Mouse (Mus musculus) stomach, embryonic 14.5 days (tissue): Measurements from ENCODE around the gene Dok5. TPM values are rescaled to one million over a fixed set of nuclear protein-coding genes. Genes with fewer than 3 reads are reported as not detected.

ENCODE experiments used
- ATAC-seq: fragments of 200-750 bp; cut with Nextera tagmentation; 2 replicates; pipeline ENCODE4 v1.8.0; 2017; ENCODE audit warnings: low read depth, moderate TSS enrichment; ENCODE audit not compliant: insufficient number of reproducible peaks, insufficient read depth, low FRiP score
- H3K27ac ChIP-seq: fragments of 300-500 bp; sonication (generic); 2 replicates; pipeline ENCODE4 v1.5.1; 2014; ENCODE audit warnings: mild to moderate bottlenecking, low read length, moderate library complexity, mixed read lengths
- H3K27me3 ChIP-seq: fragments of 300-500 bp; sonication (generic); 2 replicates; pipeline ENCODE4 v1.6.1; 2014; ENCODE audit warnings: low read length, control low read depth, mixed read lengths; ENCODE audit not compliant: control insufficient read depth, insufficient read depth
- H3K36me3 ChIP-seq: fragments of 300-500 bp; sonication (generic); 2 replicates; pipeline ENCODE4 v1.6.1; 2014; ENCODE audit warnings: mild to moderate bottlenecking, control low read depth, low read length, moderate library complexity, mixed read lengths; ENCODE audit not compliant: control insufficient read depth, insufficient read depth
- H3K4me1 ChIP-seq: fragments of 300-500 bp; sonication (generic); 2 replicates; pipeline ENCODE4 v1.6.1; 2014; ENCODE audit warnings: low read length, control low read depth, mixed read lengths; ENCODE audit not compliant: control insufficient read depth, insufficient read depth
- H3K4me2 ChIP-seq: fragments of 300-500 bp; sonication (generic); replicated peaks from 2 replicates; pipeline ENCODE4 v1.6.1; 2014; ENCODE audit warnings: low read depth, low read length, control low read depth
- H3K4me3 ChIP-seq: fragments of 300-500 bp; sonication (generic); 2 replicates; pipeline ENCODE4 v1.5.1; 2014; ENCODE audit warnings: low read depth, low read length, control low read depth
- H3K9ac ChIP-seq: fragments of 300-500 bp; sonication (generic); replicated peaks from 2 replicates; pipeline ENCODE4 v1.6.1; 2014; ENCODE audit warnings: low read depth, mild to moderate bottlenecking, control low read depth, low read length, moderate library complexity, mixed read lengths
- H3K9me3 ChIP-seq: fragments of 300-500 bp; sonication (generic); 2 replicates; pipeline ENCODE4 v1.6.1; 2016; ENCODE audit warnings: low read depth, low read length, control low read depth; ENCODE audit not compliant: control insufficient read depth
- WGBS: fragments of 180-500 bp; shearing (Covaris S2); extraction: QIAGEN DNeasy Blood & Tissue Kit; methylation state at CpG from one replicate; pipeline ENCODE4 v1.1.7; 2014; 5-methylcytosine and 5-hydroxymethylcytosine counted together
- polyA plus RNA-seq: library from polyadenylated mRNA; unstranded; fragments of >200 nt; fragmentation: Nextera tagmentation; extraction: Ambion mirVana; gene quantifications from 2 replicates; pipeline ENCODE4 v1.2.1, GENCODE M21; 2014

The Dok5 gene
- polyA plus RNA-seq, 1 experiment from 2014 or later, result 2.6 TPM

- Histone ChIP-seq H3K4me3 (no peak overlapping the region), H3K9ac (no peak overlapping the region), H3K27ac (no peak overlapping the region), H3K4me1 (peaks cover 3% of the 10 kb centered on the region; the same call in 1 of the 2 replicates), H3K4me2 (no peak overlapping the region), H3K27me3 (no peaks in the 10 kb centered on the region), H3K9me3 (no peaks in the 10 kb centered on the region), H3K36me3 (no peaks in the 10 kb centered on the region)
- 74% methylated on average over 13 of the region's 13 CpGs for WGBS
- ATAC-seq, result no peak
Observed at GRCm38 (mm10) chr2:170841441-170841965, 109.9 kb downstream of the Dok5 start.

GRCm38 (mm10) chr2:170845511-170845910 lies 113.9 kb downstream of the Dok5 start:
- ATAC-seq, result no peak
- Histone ChIP-seq H3K9ac (no peak overlapping the region), H3K9me3 (no peaks in the 10 kb centered on the region; the same call in 1 of the 2 replicates), H3K36me3 (no peaks in the 10 kb centered on the region), H3K4me1 (no peaks in the 10 kb centered on the region), H3K27ac (no peak overlapping the region), H3K4me3 (no peak overlapping the region), H3K4me2 (no peak overlapping the region), H3K27me3 (no peaks in the 10 kb centered on the region)
- 88% methylated on average over 10 of the region's 10 CpGs for WGBS

- H3K9me3 ChIP-seq, result no peaks in the 10 kb centered on the region; the same call in 1 of the 2 replicates
- ATAC-seq, result no peak
- H3K4me1 ChIP-seq, result no peaks in the 10 kb centered on the region
- no peaks in the 10 kb centered on the region for H3K36me3 ChIP-seq
- H3K27me3 ChIP-seq, result no peaks in the 10 kb centered on the region
- H3K4me3 ChIP-seq, result no peak overlapping the region
- no peak overlapping the region for H3K9ac ChIP-seq
- H3K27ac ChIP-seq, result no peak overlapping the region
- WGBS, result 95% methylated on average over 4 of the region's 4 CpGs
- no peak overlapping the region for H3K4me2 ChIP-seq
Observed at GRCm38 (mm10) chr2:170850058-170850457, 118.5 kb downstream of the Dok5 start.

- 0 out of 2 replicates have a peak, but pooled peaks cover 5% of the 10 kb centered on the region for H3K4me1 ChIP-seq
- H3K4me2 ChIP-seq, result no peak overlapping the region
- 82% methylated on average over 6 of the region's 6 CpGs for WGBS
- no peak overlapping the region for H3K27ac ChIP-seq
- no peaks in the 10 kb centered on the region for H3K27me3 ChIP-seq
- no peak overlapping the region for H3K9ac ChIP-seq
- H3K36me3 ChIP-seq, result no peaks in the 10 kb centered on the region
- no peaks in the 10 kb centered on the region; the same call in 1 of the 2 replicates for H3K9me3 ChIP-seq
- H3K4me3 ChIP-seq, result no peak overlapping the region
- ATAC-seq, result no peak
Observed at GRCm38 (mm10) chr2:170852337-170852736, 120.7 kb downstream of the Dok5 start.

DNA sequence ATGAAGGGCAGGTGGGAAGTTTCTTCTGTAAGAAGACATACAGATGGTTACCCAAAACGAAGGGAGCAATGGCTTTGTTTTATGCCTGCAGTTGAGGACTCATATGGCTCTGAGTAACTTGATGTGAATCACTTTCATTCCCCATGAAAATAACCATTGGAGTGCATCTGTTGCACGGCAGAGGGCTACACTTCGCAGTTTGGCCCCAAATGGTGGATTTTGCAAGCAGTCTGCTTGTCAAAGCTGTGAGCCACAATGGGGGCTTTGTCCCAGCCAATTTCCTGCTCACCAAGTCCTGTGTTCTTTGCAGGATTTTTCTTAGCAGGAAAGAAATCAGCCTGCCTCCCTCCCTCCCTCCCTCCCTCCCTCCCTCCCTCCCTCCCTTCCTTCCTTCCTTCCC lies 123.6 kb downstream of the Dok5 start:
- ATAC-seq, result no peak
- H3K4me2 ChIP-seq, result no peak overlapping the region
- H3K36me3 ChIP-seq, result no peaks in the 10 kb centered on the region
- no peaks in the 10 kb centered on the region for H3K27me3 ChIP-seq
- no peak overlapping the region for H3K27ac ChIP-seq
- 60% methylated on average over 3 of the region's 3 CpGs for WGBS
- H3K4me3 ChIP-seq, result no peak overlapping the region
- H3K4me1 ChIP-seq, result 0 out of 2 replicates have a peak, but pooled peaks cover 5% of the 10 kb centered on the region
- no peaks in the 10 kb centered on the region; the same call in 1 of the 2 replicates for H3K9me3 ChIP-seq
- no peak overlapping the region for H3K9ac ChIP-seq

DNA sequence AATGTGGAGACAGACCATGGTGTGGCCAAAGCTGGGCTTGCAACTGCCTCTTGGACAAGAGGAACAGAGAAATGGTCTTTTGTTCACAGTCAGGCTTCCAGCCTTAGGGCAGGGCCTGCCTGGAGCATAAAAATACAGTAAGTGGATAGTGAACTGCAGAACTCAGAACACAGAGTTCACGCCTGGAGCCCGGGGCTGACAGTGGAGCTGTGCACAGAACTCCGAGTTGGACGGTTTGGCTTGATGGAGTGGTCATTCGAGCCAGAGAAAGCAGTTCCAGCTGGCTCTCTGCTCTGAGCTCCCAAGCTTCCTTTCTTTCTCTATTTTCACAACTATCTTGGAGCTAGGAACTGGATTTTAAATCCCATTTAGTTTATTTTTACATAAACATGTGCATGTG lies 124.5 kb downstream of the Dok5 start:
- H3K36me3 ChIP-seq, result no peaks in the 10 kb centered on the region
- H3K27me3 ChIP-seq, result no peaks in the 10 kb centered on the region
- ATAC-seq, result peak; percentile 58; the same call in 1 of the 2 replicates
- peak overlapping the region; percentile 61; the same call in 1 of the 2 replicates for H3K27ac ChIP-seq
- 27% methylated on average over 5 of the region's 5 CpGs for WGBS
- H3K9ac ChIP-seq, result no peak overlapping the region
- 0 out of 2 replicates have a peak, but pooled peaks cover 5% of the 10 kb centered on the region for H3K4me1 ChIP-seq
- H3K4me2 ChIP-seq, result no peak overlapping the region
- H3K4me3 ChIP-seq, result no peak overlapping the region
- H3K9me3 ChIP-seq, result no peaks in the 10 kb centered on the region

GRCm38 (mm10) chr2:170857507-170857906 lies 125.9 kb downstream of the Dok5 start:
- 43% methylated on average over 7 of the region's 7 CpGs for WGBS
- Histone ChIP-seq H3K27me3 (no peaks in the 10 kb centered on the region), H3K9ac (no peak overlapping the region), H3K27ac (no peak overlapping the region), H3K4me1 (0 out of 2 replicates have a peak, but pooled peaks cover 5% of the 10 kb centered on the region), H3K9me3 (no peaks in the 10 kb centered on the region), H3K4me2 (no peak overlapping the region), H3K4me3 (no peak overlapping the region), H3K36me3 (no peaks in the 10 kb centered on the region)
- no peak for ATAC-seq

DNA sequence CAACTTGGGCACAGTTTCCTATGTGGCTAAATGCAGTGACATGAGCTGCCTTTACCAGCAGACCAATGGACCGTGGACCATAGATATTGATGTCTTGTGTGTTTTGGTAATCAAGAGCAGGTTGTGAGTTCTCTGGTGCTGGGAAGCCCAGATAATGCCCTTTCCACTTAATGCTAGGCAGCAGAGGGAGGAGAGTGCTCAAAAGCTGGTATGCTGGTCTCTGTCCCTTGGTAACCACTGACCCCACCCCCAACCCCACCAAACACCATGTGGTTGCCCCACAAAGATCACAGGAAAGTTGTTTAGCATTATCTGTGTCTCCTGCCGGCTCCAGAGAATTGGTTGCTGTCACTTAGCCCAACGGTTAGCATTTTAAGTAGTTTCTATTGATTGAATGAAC lies 127.0 kb downstream of the Dok5 start:
- ATAC-seq, result no peak
- H3K4me1 ChIP-seq, result 0 out of 2 replicates have a peak, but pooled peaks cover 5% of the 10 kb centered on the region
- no peaks in the 10 kb centered on the region for H3K27me3 ChIP-seq
- H3K27ac ChIP-seq, result no peak overlapping the region
- H3K4me2 ChIP-seq, result no peak overlapping the region
- 37% methylated on average over 3 of the region's 3 CpGs for whole genome bisulfite sequencing
- H3K4me3 ChIP-seq, result no peak overlapping the region
- H3K9ac ChIP-seq, result no peak overlapping the region
- H3K9me3 ChIP-seq, result no peaks in the 10 kb centered on the region
- no peaks in the 10 kb centered on the region for H3K36me3 ChIP-seq

DNA sequence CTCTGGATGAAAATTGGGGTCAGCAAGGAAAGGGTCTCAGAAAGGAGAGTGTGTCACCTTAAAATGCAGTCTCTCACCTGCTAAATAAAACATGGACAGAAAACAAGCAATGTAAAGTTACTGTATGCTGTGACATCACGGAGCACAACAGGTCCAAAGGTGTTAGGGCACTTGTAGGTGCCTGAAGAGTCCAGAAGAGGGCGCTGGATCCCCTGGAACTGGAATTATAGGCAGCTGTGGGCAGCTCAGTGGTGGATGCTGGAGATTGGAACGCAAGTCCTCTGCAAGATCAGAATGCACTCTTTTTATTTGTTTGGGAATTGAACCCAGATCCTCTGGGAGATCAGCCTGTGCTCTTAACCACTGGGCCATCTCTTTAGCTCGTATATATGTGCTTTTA lies 129.0 kb downstream of the Dok5 start:
- H3K4me2 ChIP-seq, result no peak overlapping the region
- H3K4me3 ChIP-seq, result no peak overlapping the region
- no peaks in the 10 kb centered on the region for H3K36me3 ChIP-seq
- no peak overlapping the region for H3K27ac ChIP-seq
- no peak for ATAC-seq
- no peaks in the 10 kb centered on the region for H3K27me3 ChIP-seq
- H3K9me3 ChIP-seq, result no peaks in the 10 kb centered on the region
- H3K9ac ChIP-seq, result no peak overlapping the region
- H3K4me1 ChIP-seq, result 0 out of 2 replicates have a peak, but pooled peaks cover 5% of the 10 kb centered on the region
- WGBS, result 59% methylated on average over 4 of the region's 4 CpGs
